Mouse (Mus musculus): ENCODE data around the gene Ccr7. TPM values are rescaled to one million over a fixed set of nuclear protein-coding genes. Genes with fewer than 3 reads are reported as not detected.
A peak's percentile ranks its signal among the peaks of the same experiment; 100 is the strongest.

Gene Ccr7
- under 1 TPM; 0.56 to 0.67 TPM for total RNA-seq (2021)

DNA sequence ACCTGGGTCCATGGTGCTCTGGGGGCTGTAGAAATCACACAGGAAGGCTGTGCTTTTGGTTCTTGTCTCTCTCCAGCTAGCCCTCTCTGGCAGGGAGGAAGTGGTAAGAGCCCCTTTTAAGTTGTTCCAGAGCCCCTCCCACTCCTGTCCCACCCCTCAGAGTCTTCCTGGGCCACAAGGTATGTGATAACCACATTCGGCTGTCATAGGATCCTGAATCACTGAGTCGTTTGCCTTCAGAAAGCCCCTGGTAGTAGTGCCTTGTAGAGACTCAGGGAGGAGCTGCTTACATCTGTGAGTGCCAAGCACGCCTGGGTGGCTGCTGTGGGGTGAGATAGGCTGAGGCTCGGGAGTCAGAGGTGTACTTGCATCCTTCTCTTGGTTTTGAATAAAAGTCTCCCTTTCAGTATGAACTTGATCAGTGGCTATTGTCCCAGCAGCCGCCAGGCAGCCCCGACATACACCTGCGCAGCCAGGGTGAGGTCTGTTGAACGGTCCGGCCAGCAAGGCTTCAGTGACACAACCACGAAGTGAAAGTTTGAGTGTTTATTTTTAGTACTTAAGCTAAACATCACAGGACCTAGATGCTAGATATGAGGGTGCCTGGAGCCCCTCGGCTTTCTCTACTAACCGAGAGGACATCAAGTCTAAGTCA is at the start of gene Ccr7:
Gene Ccr7, minus strand, starts transcription at position 91 of the 655 bp plus-strand sequence.
- no peak for DNase-seq

DNA sequence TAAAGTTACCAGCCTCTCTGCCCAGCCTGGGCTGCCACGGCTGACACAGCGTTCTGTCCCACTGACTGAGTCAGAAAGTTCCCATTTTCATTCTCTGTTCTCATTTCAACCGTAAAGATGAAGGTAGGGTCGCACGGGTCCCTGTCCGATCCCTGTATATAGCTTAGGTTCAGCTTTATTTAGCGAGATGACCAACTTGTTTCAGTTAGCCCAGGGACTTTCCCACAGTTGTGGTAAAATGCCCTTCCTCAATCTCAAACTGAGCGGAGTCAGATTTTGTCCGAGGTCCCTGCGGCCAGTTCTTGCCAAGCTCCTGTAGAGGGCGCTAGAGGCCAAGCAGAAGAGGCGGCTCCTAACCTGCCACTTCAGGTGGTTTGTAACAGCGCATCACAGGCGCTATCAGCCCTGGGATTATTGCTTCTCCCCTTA is 34.3 kb upstream of the Ccr7 start:
- peak; percentile 68 for DNase-seq

- no peak for DNase-seq
Observed at GRCm38 (mm10) chr11:99187348-99187747, 32.5 kb upstream of the Ccr7 start.

DNA sequence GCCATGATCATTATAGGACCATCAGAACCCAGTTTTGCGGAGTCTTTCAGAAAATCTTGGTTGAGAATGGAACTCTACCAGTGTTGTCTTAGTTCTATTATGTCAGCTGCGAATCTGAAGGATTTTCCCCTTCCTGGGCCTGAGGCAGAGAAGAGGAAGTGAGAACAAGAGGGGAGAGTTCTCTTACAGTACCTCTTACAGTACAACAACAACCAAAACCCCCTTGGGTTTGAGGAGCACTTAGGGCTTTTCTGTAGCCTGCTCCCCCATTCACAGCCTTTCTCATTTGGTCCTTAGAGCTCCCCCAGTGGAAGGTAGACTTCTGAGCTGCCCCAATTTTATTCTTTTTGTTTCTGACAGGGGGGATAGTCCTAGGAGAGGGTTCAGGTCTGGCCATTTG is 32.0 kb upstream of the Ccr7 start:
- no peak for DNase-seq

GRCm38 (mm10) chr11:99182575-99182974 is 27.7 kb upstream of the Ccr7 start:
- no peak for DNase-seq

DNA sequence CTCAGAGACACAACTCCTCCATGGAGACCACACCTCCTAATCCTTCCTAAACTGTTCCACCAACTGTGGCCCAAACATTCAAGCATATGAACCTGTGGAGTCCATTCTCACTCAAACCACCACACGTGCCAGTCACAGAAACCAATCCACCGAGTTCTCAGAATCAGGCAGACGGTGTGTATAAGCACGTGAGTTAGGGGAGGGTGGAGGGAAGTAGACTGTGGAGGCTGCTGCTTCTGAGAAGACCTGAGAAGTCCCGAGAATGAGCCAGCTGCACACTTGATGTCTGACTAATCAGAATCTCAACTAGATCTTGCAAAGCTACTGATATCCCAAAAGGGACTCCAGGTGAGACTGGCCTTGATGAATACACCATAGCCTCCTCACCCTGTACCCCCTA is 25.2 kb upstream of the Ccr7 start:
- DNase-seq, result no peak

DNA sequence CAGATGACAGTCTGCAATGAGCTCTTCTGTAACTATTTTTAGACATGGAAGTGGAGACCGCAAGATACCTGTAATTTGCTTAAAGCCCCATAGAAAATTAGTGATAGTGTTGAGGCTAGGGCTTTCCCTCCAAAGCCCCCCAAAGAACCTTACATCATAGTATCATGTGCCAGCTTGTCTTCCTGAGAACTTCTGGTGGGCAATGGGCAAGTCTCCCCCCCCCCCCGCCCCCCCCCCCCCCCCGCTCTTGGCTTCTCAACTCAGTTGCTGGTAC is 23.0 kb upstream of the Ccr7 start:
- no peak for DNase-seq

DNA sequence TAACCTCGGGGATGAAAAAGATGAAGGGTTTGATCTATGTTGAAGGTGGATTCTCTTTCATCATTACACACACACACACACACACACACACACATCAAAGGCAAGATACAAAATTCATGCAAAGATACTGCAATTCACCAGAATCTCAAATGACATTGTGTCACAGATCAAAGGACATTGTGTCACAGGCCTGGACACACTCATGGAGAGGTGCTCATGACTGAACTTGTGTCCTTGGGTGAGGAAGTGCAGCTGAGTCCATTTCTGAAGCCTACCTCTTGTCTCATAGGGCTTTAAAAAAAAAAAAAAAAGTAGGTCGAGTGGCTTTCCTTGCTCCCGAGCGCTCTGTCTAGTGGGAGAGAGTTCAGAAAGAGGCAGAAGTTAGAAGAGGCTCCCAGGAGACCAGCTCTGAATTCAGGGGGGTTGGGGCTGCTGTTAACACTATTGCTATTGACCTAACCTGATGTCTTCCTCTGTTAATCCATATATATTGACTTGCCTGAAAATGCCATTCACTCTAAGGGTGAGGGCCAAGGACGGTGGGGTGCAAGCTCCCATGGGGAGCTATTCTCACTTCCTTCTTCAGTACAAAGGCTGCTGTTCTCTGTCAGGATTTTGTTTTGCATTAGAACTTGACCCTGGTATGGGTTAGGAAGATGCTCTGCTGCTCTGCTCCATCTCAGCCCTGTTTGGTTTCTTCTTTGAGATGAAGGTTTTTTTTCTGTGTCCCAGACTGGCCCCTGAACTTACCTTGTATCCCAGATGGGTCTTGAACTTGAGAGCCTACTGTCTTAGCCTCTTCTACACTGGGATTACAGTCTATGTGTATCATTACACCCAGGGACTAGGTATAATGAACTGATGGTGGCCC is 22.4 kb upstream of the Ccr7 start:
- no peak for DNase-seq

DNA sequence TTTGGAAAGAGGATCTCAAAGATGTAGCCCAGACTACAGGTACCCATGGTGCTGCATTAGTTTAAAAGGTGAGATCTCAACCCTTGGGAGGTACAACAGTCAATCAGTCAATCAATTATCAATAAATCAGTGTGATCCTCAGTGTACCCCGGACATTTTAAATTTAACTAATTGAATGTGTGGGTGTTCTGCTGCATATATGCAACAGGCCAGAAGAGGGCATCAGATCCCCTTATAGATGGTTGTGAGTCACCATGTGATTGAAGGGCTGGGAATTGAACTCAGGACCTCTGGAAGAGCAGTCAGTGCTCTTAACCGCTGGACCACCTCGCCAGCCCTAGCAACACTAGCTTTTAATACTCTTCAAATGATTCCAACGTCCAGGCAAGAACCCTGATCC is 17.1 kb upstream of the Ccr7 start:
- no peak for DNase-seq

DNA sequence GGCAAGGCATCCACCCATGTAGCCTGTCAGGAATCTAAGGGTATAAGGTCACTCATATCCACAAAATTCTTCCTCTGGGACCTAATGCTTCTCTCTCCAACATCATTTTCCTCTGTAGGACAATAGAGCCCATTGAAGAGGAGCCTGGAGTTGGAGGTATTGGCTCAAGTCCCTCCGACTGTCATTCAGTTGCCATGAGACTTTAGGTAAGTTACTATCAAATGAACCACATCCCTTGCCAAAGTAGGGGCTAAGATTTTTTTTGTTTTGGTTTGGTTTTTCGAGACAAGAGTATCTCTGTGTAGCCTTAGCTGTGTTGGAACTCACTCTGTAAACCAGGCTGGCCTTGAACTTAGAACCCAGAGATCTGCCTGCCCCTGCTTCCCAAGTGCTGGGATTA is 16.6 kb upstream of the Ccr7 start:
- no peak for DNase-seq

DNA sequence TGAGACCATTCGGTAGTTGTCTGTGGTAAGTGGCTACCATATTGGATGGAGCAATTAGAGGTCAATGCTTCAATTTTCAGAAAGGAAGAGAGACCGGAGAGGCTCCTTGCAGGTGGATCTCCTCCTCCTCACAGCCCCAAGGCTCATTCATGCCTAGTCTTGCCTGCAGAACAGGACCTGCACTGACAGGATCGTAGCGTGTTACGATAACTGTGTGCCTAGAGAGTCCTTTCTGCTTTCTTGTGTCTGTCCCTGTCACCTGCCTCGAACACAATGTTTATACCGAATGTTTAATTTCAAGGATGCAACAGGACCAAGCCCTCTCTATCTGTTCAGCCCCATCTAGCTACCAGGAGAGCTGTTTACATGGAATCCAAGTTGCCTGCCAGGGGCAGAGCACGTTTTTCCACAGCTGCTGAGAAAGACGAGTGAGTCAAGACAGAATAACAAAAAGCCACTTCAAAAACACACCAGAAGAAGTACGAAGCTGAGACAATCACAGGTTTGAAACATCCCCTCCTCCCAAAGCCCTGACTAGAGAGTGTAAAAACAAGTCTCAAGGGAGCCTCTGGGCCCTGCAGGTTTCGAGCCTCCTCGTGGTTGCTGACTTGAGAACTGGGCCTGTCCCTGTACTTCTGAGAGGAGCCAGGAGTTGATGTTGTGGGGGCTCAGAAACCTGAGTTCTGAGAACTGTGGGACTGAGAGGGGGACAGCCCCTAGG is 15.8 kb upstream of the Ccr7 start:
- DNase-seq, result no peak

GRCm38 (mm10) chr11:99170005-99170404 is 15.1 kb upstream of the Ccr7 start:
- DNase-seq, result no peak

DNA sequence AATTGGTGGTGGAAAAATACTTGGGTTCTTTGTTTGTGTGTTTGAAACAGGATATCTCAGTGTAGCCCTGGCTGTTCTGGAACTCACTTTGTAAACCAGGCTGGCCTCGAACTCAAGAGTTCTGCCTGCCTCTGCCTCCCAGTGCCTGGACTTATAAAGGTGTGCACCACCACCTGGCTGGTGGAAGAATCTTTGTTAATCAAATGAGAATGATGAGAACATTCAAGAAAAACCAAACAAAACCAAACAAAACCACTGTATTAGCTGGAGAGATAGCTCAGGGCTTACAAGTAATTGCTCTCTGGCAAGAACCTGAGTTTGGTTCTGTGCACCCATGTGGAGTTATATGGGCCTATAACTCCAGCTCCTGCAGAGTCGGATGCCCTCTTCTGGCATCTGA is 14.6 kb upstream of the Ccr7 start:
- no peak for DNase-seq

- DNase-seq, result no peak
Observed at GRCm38 (mm10) chr11:99168030-99168474, 13.2 kb upstream of the Ccr7 start.

GRCm38 (mm10) chr11:99167576-99167975 is 12.7 kb upstream of the Ccr7 start:
- DNase-seq, result no peak

DNA sequence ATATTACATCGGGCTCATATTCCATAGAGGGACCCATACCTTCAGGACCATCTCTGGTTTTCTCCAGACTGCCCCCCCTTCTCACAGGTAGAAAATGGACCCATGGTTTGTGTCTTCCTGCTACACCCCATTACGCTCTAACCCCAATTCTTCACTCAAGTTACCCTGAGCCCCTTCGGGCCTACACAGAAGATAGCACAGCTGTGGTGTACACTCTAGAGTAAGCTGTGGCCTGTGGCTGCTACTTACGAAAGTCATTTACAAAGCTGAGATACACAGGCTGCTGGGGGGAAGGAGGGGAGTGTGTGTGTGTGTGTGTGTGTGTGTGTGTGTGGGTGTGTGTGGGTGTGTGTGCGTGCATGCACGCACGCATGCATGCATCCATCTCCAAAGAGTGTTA is 11.4 kb upstream of the Ccr7 start:
- DNase-seq, result no peak

DNA sequence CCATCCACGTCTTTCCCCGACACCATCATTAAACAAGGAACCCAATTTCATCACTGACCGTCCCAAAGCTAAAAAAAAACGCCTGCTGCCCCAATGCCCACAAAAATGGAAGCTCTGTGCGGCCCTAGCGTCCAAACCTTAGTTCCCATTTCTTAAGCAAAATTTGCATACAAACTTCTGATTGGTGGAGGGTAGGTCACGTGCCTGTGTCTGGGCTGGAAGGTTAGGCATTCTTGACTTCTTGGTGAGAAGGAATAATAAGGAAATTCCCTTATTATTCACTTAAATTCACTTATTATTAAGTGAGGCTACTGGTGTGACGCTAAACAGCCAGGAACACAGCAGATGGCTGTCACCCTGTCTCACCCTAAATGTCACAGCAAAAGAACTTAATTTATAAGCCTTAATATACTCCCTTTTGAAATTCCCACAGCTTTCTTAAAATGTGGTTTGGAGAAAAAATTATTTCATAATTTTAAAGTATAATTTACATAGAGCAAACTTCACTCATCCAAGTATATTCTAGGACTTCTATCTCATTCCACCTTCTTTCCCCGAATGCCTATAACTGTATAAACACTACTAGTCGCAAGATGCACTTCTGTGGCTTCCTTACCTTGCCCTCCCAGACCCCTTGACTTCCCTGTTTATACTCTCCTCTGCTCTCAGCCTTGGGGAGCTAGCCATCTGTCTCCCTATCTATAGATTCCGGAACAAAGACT is 10.3 kb upstream of the Ccr7 start:
- DNase-seq, result no peak

DNA sequence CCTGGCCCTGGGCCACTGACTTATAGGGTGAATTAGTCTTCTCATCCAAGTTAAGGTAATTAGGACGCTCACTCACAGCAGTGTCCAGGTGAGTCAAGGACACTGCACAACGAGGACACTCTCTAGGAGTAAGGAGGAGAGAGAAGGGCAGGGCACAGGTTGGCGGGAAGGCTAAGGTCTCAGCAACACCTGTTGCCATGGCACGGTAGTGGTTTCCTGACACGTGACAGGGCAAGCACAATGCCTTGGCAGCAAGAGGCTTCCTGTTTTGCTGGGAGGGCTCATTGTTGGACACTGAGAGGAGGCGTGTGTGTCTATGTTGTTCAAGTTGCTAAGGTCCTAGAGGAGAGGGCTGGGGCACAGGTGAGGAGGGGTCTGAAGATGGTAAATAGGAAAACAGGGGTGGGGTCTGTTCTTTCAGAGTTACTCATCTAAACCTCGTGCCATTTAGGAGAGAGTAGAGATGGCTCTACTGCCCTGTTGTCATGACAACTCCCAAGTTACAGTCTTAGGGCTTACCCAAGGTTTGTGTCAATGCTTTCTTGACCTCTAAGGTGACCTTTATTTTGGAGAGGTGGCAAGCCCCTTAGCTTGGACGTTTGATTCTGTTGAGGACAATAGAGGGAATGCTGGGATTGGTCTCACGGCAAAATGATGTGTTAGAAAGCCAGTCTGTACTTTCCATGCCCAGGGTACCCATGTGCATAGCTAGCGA is 8.3 kb upstream of the Ccr7 start:
- peak; percentile 13 for DNase-seq

- DNase-seq, result no peak
Observed at GRCm38 (mm10) chr11:99161648-99162047, 6.8 kb upstream of the Ccr7 start.

GRCm38 (mm10) chr11:99160228-99160627 is 5.4 kb upstream of the Ccr7 start:
- no peak for DNase-seq

GRCm38 (mm10) chr11:99155817-99156216 is 940 bp upstream of the Ccr7 start:
- no peak for DNase-seq

All from heart, postnatal 4 days (tissue).